Mouse (Mus musculus) stomach, postnatal 0 days (tissue): ENCODE results near the gene Hcrtr2.

Experiments used
- CTCF ChIP-seq: IDR thresholded peaks from 2 replicates; pipeline ENCODE4 v1.5.1; 2016; ENCODE audit warnings: antibody characterized with exemption, low read depth, mild to moderate bottlenecking, moderate library complexity
- EP300 ChIP-seq: optimal IDR thresholded peaks from 2 replicates; pipeline ENCODE3; 2016; ENCODE audit warnings: antibody characterized with exemption

- no peak for TF ChIP-seq EP300
- no peak for TF ChIP-seq CTCF
Observed at GRCm38 (mm10) chr9:76234899-76235298, 88.8 kb downstream of the Hcrtr2 start.
